Mouse (Mus musculus) kidney, postnatal 25 days (tissue): ENCODE measurements around the gene Brk1.

Experiments
- DNase-seq, 2 experiments: peaks; one replicate each; pipeline ENCODE4 v3.0.0; 2021; ENCODE audit warnings: mixed read lengths in 2 of 2

Brk1 gene

DNA sequence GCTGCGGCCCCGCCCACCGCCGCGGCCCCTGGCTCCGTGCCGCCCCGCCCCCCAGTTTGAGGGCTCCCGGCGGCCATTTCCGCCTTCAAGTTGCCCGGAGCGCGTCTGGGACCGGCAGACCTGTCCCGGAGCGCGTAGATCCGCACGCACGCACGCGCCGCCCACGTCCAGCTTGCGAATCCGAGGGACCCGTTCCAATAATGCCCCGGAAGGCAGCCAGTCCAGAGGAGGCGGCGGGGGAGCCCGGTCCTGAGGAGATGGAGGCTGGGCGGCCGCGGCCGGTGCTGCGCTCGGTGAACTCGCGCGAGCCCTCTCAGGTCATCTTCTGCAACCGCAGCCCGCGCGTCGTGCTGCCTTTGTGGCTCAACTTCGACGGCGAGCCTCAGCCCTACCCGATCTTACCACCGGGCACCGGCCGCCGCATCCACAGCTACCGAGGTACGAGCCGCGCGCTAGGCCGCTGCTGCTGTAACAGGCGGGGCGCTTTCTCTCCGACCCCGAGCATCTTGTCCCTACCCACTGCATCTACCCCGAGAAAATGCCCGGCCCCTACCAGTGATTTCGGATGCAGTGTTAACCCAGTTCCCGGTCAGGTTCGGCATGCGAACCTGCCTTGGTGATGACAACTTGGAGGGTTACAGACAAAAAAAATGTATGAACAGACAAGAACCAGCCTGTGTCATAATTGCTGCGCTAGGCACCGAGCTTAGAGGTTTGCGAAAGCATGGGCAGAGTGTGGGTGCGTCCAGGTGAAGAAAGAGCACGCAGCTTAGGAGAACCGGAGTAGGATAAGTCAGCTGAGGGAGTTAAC is 19.6 kb downstream of the Brk1 start, which contains the start of gene Vhl:
Gene Vhl (plus strand): TSS at position 19 of the 811 bp plus-strand sequence.
- DNase-seq, result peak; percentile 91 to 96

DNA sequence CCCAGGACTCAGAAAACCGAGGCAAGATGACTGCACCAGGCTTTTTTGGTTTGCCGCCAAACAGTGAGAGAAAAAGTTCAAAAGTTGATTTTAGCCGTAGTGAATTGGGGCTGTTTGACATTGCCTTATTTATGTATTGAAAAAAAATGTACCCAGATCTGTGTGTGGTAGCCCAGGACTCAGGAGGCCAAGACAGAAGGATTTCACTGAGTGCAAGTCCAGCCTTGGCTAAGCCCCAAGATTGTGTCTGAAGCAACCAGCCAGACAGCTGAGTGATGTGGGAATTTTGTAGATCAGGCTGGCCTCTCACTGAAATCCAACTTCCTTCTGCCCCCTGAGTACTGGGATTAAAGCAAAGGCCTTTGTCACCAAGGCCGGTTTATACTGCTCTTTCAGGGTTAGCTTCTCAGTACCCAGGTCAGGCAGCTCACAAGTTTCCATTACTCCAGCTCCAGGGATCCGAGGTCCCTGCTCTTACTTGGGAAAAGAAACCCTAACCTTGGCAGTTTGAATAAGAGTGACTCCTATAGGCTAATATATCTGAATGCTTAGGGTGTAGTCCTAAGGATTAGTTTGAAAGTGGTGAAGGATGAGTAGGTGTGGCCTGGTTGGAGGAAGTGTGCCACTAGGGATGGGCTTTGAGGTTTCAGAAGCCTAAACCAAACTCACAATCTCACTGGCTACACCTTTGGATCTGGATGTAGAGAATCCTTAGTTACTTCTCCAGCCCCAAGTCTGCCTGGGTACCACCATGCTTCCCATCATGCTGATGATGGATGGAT is 20.6 kb downstream of the Brk1 start:
- peak in 1 of 2 experiments; percentile 34 for DNase-seq

DNA sequence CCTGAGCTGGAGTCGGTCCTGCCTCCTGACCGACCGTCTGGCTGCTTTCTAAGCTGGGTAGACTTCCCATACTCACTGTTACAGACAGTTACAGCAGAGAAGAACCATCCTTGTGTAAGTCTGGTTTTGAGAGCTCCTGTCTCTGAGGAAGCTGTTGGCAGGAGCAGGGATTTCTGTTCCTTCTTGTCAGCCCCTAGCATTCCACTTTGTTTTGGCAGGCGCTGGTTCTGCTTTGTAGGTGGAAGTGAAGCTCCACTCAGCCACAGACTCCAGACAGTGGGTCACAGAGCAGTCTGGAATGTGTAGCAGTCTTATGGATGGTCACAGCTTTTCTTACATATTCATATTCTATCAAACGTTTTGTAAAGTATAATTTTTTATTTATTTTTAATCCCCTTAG is 25.8 kb downstream of the Brk1 start:
- DNase-seq, result no peak

DNA sequence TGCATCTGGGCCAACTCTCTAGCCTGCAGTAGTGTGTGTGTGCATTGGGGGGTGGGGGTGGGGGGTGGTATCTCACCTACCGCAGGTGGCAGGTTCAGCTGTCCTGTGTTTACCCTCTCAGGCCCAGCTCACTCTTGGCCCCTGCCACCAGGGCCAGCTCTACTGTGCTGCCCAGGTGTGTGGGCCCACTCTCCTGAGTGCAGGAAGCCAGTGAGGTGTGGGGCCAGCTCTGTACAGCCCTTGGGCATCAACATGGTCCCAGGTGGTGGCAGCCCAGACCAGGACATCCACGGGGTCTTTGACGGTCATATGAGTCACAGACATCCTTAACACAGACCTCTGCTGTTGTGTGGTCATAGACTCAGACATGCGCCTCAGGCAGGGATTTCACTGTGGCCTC is 28.3 kb downstream of the Brk1 start:
- DNase-seq, result no peak

DNA sequence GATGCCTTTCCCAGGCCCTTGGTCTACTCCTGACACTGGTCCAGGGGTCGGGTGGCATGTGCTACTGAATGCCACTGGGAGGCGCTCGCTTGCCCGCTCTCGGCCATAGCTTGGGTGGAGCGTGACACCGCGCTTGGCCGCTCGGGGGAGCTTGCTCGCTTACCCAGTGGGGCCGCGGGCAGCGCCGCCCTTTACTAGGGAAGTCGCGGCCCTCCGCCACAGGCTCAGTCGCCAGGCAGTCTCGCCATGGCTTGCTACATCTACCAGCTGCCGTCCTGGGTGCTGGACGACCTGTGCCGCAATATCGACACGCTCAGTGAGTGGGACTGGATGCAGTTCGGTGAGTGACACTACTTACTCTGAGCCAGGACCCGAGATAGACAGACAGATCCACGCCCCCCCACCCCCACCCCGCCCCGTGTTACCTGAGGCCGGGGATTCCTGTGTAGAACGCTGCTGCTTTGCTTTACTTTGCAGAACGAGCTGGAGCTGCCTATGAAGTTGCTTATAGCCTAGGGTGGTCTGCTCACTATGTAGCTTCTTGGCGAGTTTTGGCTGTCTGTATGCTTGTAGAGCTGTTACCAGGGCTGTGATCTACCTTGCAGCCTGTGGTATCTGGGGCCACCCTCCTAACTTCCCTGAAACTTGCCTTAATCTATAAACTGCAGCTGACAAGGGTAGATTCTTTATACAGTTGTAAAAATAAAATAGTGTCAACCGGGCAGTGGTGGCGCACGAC is 33.9 kb downstream of the Brk1 start, which contains the start of gene Irak2:
Gene Irak2 (plus strand): TSS at position 166 of the 739 bp plus-strand sequence.
- peak; percentile 97 for DNase-seq

DNA sequence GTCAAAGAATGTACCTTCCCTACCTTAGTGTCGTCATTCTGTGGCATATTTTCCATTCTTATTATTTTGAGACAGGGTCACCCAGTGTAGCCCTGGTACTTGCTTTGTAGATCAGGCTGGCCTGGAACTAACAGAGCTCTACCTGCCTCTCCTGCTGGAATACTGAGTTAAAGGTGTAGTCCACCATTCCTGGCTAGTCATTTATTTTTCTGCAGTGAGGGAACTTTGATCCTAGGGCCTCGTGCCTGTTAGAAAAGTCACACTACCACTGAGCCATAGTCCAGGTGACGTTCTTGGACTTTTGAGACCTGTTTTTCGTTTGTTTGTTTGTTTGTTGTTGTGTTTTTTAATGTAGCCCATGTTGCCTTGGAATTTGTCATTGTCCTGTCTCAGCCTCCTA is 34.6 kb downstream of the Brk1 start:
- peak; percentile 46 to 59 for DNase-seq

DNA sequence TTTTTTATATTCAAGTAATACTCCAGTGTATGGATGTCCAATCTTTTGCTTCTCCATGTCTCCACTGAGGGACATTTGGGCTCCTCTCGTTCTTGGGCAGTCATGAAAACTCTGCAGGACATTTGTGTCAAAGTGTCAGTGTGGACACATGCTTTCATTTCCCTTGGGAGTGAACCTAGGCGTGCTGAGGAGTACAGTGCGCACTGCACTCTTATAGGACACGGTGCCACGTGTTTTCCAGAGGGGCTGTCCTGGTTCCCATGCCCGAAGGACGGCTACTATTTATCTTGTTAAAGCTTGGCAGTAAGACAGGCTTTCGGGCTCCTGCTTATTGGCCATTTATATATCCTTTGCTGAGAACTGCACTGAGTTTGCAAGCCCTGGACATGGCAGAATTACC is 38.0 kb downstream of the Brk1 start:
- DNase-seq, result no peak

DNA sequence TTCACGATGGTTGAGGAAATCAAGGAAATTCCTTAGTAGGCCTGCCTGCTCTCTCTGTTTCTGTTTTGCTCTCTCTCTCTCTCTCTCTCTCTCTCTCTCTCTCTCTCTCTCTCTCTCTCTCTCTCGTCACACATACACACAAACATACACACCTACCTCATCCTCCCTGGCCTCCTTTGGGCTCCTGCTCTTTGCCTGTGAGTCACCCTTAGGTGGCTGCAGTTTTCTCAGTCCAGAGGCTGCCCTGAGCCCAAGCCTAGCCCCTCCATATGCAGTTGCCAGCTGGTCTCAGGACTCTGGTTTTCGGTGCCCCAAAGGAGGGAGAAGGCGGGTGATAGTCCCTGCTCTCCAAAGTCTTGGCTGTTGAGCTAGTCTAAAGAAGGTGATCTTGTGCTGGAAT is 38.4 kb downstream of the Brk1 start:
- no peak for DNase-seq

DNA sequence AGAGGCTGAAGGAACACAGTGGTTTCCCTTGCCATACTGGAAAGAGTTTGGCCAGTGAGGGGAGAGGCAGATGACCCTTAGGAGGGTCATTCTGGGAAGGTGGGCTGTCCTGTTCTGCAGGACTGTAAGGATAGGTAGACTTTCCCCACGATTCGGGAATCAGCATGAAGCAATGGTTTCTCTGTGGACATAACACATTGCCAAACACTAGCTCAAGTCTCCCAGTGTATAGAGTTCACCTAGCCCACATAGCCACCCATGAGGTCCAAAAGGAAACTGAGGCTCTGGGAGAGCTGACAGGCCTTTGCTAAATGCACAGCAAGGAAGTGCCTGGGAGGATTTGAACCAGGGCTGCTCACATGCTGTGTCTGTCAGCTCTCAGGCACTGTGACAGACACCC is 39.4 kb downstream of the Brk1 start:
- DNase-seq, result no peak

DNA sequence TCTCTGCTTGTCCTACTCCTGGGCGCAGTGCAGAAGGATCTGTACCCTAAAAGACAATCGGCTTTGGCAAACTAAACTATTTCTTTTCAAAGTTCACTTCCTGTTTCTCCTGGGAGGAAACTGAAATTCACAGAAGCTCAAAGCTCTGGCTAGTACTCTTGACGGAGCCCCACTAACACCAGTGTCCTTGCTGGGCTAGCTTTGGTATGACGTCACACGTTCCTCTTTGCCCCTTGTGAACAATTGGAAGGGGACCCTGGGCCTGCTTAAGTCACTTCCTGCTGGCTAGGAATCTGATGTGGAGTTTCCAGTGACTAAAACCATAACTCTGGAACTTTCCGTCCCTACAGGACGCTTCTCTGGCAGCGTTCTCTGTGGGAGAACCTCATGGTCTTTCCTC is 40.2 kb downstream of the Brk1 start:
- peak; percentile 66 to 87 for DNase-seq

DNA sequence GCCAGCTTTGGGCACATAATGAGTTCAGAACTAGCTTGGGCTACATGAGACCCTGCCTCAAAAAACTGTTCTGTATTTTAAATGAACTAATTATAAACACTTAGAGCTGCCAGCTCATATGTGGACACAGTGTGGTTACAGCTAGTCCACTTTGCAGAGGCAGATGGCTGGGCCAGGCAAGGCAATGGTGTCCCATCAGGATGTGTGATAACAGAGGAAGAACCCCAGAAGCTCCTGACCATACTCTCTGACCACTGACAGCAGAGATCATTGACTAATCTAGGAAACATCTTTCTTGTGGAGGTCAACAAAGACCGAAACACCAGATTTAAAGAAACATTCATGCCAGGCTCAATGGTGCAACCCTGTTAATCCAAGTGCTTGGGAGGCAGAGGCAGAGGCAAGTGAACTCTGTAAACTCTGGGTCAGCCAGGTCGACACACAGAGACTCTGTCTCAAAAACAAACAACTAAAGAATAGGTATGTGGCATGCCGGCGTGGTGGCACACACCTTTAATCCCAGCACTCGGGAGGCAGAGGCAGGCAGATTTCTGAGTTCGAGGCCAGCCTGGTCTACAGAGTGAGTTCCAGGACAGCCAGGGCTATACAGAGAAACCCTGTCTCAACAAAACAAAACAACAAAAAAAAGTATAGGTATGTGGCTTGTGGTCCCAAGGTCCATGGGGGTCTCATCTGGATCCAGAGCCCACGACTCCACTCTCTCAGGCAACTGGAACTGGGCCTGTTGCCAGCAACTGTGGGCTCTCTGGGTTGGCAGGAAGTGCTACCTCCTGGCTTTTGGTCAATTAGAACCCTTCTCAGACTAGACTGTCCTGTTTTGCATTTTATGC is 45.0 kb downstream of the Brk1 start:
- DNase-seq, result peak in 1 of 2 experiments; percentile 40

DNA sequence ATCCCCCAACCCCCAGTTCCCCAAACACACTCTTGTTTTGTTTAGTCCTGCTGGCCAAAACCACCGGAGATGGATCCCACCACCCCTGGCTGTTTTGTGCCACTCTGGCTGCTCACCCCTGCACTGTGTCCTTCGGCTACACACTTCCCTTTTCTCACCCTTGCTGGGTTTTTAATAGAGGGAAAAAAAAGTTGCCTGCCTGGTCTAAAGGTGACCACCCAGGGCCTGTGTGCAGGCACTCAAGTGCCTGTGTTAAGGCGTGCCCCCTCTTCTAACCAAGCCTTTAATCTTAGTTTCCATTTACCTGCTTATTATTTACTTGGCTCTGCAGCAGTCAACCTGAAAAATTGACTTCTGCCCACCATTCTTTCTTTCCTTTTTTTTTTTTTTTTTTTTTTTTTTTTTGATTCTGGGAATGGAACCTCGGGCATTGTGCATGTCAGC is 45.6 kb downstream of the Brk1 start:
- DNase-seq, result no peak

DNA sequence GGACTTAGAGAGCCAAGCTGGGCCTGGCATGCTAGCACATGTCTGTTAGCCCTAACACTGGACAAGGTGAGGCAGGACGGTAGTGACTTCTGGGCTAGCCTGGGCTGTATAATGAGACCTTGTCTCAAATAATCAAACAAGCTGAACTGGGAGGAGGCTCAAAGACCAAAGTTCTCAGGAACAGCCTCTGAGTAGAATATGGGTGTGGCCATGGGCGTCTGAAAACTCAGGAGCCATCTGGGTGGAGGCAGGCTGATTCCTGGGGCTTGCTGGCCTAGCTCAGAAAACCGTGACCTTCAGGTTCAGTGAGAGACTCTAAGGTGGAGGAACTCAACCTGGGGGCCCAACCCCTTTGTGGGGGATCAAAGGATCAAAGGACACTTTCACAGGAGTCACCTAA is 47.1 kb downstream of the Brk1 start:
- DNase-seq, result no peak

DNA sequence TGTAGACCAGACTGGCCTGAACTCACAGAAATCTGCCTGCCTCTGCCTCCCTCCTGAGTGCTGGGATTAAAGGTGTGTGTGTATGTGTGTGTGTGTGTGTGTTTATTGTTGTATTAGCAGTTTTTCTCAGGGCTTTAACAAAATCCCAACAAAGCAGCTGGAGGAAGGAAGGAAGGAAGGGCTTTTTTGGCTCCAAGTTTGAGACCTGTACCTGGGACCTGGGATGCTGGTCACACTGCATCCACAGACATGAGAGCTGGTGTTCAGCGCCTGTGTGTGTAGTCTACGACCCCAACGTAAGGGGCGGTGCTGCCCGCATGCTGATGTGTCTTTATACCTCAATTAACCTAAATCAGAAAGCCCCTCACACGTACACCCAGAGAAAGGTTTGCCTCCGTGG is 49.0 kb downstream of the Brk1 start:
- DNase-seq, result peak in 1 of 2 experiments; percentile 42

DNA sequence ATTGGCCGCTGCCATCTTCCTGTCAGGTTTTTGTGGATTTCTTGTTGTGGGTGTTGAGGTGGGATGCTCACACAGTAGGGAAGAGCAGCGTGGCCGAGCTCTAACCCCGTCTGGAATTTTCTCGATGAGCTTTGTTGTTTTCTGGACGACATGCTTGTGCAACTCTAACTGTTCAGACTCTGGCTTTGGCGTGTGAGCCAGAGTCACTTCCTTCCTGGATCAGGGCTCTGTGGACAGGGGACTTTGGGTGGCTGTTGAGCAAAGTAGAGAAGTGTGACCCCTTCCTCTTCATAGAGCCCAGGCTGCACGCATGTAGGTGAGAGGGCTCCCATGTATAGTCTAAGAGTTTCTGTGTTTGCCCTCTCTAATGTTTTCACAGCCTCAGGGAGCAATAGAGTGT is 49.5 kb downstream of the Brk1 start:
- DNase-seq, result no peak

DNA sequence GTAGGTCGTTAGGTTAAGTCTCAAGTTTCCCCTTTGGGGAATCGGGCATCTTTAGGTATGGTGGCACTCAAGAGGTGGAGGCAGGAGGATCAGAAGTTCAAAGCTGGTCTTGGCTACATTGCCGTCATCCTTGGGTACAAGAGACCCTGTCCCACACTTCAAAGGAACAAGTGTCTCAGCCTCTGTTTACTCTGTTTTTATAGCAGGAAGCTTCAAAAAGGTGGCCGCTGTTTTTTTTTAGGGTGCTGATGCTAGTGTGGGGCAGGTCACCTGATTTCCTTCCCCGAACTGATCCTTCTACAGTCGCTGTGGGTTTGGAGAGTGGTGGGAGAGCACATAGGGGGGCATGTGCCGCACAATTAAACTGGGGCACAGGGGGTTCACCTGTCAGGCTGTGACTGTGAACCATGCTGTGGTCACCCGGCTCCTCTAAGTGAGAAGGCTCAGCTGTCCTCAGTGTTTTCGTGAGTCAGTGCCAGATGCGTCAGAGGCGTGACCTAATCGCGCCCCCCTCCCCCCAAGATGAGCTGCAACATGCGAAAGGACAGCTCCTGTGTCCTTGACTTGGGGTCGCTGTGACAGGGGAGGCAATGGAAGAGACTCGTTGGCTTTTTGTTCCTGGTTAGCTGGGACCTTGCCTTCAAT is 50.3 kb downstream of the Brk1 start:
- DNase-seq, result peak; percentile 34 to 71

DNA sequence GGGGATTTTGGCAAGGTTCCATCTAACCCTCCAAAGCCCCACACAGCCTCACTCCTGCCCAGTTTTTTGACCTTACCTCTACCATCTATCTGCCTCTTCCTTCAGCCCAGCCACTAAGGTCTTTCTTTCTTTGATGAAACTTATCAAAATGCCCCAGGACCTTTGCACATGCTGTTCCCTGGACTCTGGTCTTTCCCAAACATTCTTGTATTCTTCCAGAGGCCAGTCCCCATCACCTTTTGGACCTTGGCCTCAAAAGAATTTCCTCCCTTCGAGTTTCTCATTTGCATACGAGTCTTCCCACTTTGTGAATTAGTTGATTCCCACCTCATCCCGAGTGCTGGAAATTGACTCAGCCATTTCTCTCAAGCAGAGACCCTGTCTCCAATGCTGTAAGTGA is 50.9 kb downstream of the Brk1 start:
- no peak for DNase-seq

DNA sequence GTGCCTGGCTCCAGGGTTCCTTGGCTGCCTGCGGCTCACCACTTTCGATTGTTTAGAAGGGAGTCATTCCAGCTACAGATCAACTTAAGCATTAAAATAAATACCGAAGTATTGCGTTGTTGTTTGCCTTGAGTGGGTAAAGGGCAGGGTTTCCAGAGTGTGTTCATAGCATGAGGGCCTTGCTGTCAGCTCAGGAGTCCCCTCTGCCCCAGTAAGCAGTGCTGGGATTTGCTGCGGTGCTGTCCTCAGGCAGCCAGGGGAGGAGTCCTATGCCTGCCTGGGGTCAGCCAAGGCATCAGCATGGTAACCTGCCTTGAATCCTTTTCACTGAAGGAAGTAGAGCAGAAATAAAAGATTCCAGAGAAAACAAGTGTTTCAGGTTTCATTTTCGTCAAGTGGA is 52.3 kb downstream of the Brk1 start:
- DNase-seq, result peak; percentile 35 to 76

DNA sequence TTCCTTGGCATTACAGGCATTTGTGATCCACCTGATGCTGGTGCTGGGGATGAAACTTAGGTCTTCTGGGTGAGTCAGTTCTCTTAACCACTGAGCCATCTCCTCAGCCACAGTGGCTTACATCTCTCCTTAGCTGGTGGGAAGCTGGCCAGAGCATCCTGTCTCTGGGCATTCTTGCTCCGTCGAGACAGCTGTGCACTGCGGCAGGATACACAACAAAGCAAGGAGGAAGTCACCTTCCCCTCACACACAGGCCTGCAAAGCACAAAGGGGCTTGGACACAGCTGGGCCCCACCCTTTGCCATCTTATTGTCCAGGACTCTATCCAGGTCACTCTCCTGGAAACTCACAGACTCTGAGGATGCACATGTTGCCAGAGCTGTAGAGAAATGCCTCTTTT is 53.7 kb downstream of the Brk1 start:
- DNase-seq, result peak; percentile 61 to 84

DNA sequence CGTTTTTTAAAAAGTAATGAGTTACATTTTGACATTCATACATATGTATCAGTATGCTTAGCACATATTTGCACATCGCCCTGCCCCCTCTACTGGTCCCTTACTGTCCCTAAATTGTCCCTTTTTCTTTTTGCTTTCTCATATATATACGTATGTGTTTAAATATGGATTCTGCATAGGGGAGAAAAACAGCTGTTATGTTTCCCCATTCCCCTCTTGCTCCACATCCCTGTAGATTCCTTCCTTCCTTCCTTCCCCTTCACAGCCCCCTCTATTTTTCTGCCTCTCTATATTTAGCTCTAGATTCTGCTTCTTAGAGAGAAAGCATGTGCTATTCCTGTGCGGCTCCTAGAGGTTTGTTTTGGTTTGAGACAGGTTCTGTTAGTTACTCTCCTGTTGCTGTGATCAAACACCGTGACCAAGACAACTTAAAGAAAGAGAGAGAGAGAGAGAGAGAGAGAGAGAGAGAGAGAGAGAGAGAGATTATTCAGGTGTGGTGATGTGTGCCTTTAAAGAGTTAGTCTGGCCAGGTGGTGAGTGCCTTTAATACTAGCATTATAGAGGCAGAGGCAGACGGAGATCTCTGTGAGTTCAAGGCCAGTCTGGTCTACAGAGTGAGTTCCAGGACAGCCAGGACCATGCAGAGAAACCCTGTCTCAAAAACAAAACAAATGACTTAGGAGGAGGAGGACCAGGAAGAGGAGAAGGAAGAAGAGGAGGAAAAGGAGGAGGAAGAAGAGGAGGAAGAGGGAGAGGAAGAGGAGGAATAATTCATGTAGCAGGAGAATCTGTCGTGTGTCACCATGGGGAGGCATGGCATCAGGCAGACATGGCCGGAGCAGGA is 55.3 kb downstream of the Brk1 start:
- DNase-seq, result no peak
